Mouse (Mus musculus) right cerebral cortex, adult 2 months (tissue): ENCODE data around the gene D630003M21Rik.

Experiments
- DNase-seq, 2 experiments: peaks; one replicate each; pipeline ENCODE4 v3.0.0; 2021 to 2022; ENCODE audit warnings: low spot score in 2 of 2

Gene D630003M21Rik

GRCm38 (mm10) chr2:158141271-158141670 lies 87.8 kb downstream of the D630003M21Rik start:
- DNase-seq = no peak

- DNase-seq = no peak
These were observed 88.4 kb downstream of the D630003M21Rik start for GRCm38 (mm10) chr2:158140664-158141063.

GRCm38 (mm10) chr2:158139628-158140027 lies 89.4 kb downstream of the D630003M21Rik start:
- peak; percentile 35 to 42 for DNase-seq

- no peak for DNase-seq
These were observed 90.2 kb downstream of the D630003M21Rik start for GRCm38 (mm10) chr2:158138778-158139177.

- DNase-seq = no peak
These were observed 91.3 kb downstream of the D630003M21Rik start for GRCm38 (mm10) chr2:158137771-158138170.

- DNase-seq = no peak
These were observed 92.8 kb downstream of the D630003M21Rik start for GRCm38 (mm10) chr2:158136205-158136604.

- DNase-seq = no peak
These were observed 96.0 kb downstream of the D630003M21Rik start for GRCm38 (mm10) chr2:158133050-158133449.
